Comparison of ENCODE assay signal across 8 mouse cellular contexts in genomic region chr7:16263015-16263787, GRCm38 (mm10). TPM values are rescaled to one million over a fixed set of nuclear protein-coding genes. Genes with fewer than 3 reads are reported as not detected.
DNase-seq lines count a peak whose midpoint lies in the region; ATAC-seq and TF ChIP-seq lines count a peak whose summit lies in the region.

No protein-coding gene starts in this region.

- 23% methylated on average over 8 of the region's 8 CpGs for WGBS in liver, embryonic 12.5 days (ENCODE audit: insufficient replicate concordance)
- WGBS in thymus, adult 2 months, result 14% methylated on average over 8 of the region's 8 CpGs

- no peak for TF ChIP-seq POLR2A in thymus, adult 2 months (IDR thresholded peaks at IDR 0.05; ENCODE audit: control insufficient read depth, extremely low read depth, insufficient read depth, low read length, poor library complexity)

- H3K4me2 ChIP-seq in liver, embryonic 12.5 days, result no peak overlapping the region

- no peak overlapping the region for H3K9ac ChIP-seq in liver, embryonic 12.5 days

- H3K27ac ChIP-seq in liver, embryonic 12.5 days, result no peak overlapping the region
- no peak overlapping the region for H3K27ac ChIP-seq in thymus, adult 2 months (ENCODE audit: control insufficient read depth, insufficient read depth, low read length)

- no peaks in the 10 kb centered on the region for H3K36me3 ChIP-seq in liver, embryonic 12.5 days
- H3K36me3 ChIP-seq in thymus, adult 2 months (ENCODE audit: control insufficient read depth, insufficient read depth, low read length), result no peaks in the 10 kb centered on the region

- peak; percentile 86 for DNase-seq in liver
- peak; percentile 85 for DNase-seq in adipocyte (ENCODE audit: low spot score)
- DNase-seq in embryo, embryonic 10 days (ENCODE audit: low spot score), result peak; percentile 91
- DNase-seq in heart, postnatal 4 days, result peak; percentile 85
- DNase-seq in left cerebral cortex, postnatal 14 days (ENCODE audit: low spot score in 2 of 2), result peak; percentile 88 to 89
- peak; percentile 77 for DNase-seq in thymus, adult 2 months

- intact Hi-C loops in left cerebral cortex, postnatal 14 days (cut with DNase I), result loop anchor here (2.0 to 5.0 kb wide), 2 partner anchors 36 to 70 kb away; no protein-coding TSS in a partner anchor

- no peak overlapping the region for H3K4me3 ChIP-seq in liver, embryonic 12.5 days
- H3K4me3 ChIP-seq in thymus, adult 2 months (ENCODE audit: control insufficient read depth, insufficient read depth, low read length), result no peak overlapping the region

- 0 out of 2 replicates have a peak, but pooled peaks cover 4% of the 10 kb centered on the region for H3K4me1 ChIP-seq in liver, embryonic 12.5 days
- H3K4me1 ChIP-seq in thymus, adult 2 months (replicated peaks; ENCODE audit: control insufficient read depth, insufficient read depth, low read length), result no peaks in the 10 kb centered on the region

- ATAC-seq in liver, embryonic 12.5 days, result no peak
- 0 out of 2 replicates have a peak, but pooled peaks have one; percentile 44 for ATAC-seq in monocyte, adult 5-6 weeks (replicated peaks; ENCODE audit: insufficient number of reproducible peaks, low FRiP score, low TSS enrichment, poor library complexity, severe bottlenecking)

- no peak for TF ChIP-seq CTCF in thymus, adult 2 months (IDR thresholded peaks at IDR 0.05; ENCODE audit: borderline replicate concordance, control insufficient read depth, extremely low read depth, insufficient read depth, low read length, poor library complexity)

- 0 out of 2 replicates have a peak, but pooled peaks cover 7% of the 10 kb centered on the region for H3K27me3 ChIP-seq in liver, embryonic 12.5 days (replicated peaks)
- H3K27me3 ChIP-seq in thymus, adult 2 months (ENCODE audit: control insufficient read depth, insufficient read depth, low read length), result no peaks in the 10 kb centered on the region

- H3K9me3 ChIP-seq in liver, embryonic 12.5 days (replicated peaks), result no peaks in the 10 kb centered on the region

RNA-seq across cellular contexts. Expression of gene C5ar1, which starts 3.9 kb away (rescaled TPM):
- polyA plus RNA-seq in liver, embryonic 12.5 days (2016; fragmentation: Nextera tagmentation; extraction: Ambion mirVana), result 1.7 and 2.1 TPM in 2 replicates
- 1 to 10 TPM; 1.8 to 1.9 TPM for total RNA-seq in heart, postnatal 4 days (2021)
- 1 to 10 TPM in 1 of 2 experiments, under 1 TPM in 1; 0.70 to 1.7 TPM for total RNA-seq in left cerebral cortex, postnatal 14 days (2021)
- total RNA-seq in monocyte, adult 5-6 weeks (2017), result 11.2 to 17.0 TPM (median 13.7 TPM) in 3 replicates
- polyA plus RNA-seq in thymus, adult 2 months (2012; rRNA removed), result 3.2 and 4.1 TPM in 2 replicates

RNA-seq across cellular contexts. Expression of gene Inafm1, which starts 10.2 kb away (rescaled TPM):
- polyA plus RNA-seq in liver, embryonic 12.5 days (2016; fragmentation: Nextera tagmentation; extraction: Ambion mirVana), result 8.6 and 8.8 TPM in 2 replicates
- 10 to 100 TPM; 12.5 to 13.6 TPM for total RNA-seq in heart, postnatal 4 days (2021)
- total RNA-seq in left cerebral cortex, postnatal 14 days (2021), result 10 to 100 TPM; 30.3 to 30.8 TPM
- 9.4 to 16.4 TPM (median 12.3 TPM) in 3 replicates for total RNA-seq in monocyte, adult 5-6 weeks (2017)
- 44.7 and 62.2 TPM in 2 replicates for polyA plus RNA-seq in thymus, adult 2 months (2012; rRNA removed)

RNA-seq across cellular contexts. Expression of gene C5ar2, which starts 19.2 kb away (rescaled TPM):
- 1.6 and 1.7 TPM in 2 replicates for polyA plus RNA-seq in liver, embryonic 12.5 days (2016; fragmentation: Nextera tagmentation; extraction: Ambion mirVana)
- under 1 TPM; 0.45 to 0.50 TPM for total RNA-seq in heart, postnatal 4 days (2021)
- under 1 TPM; 0.51 to 0.59 TPM for total RNA-seq in left cerebral cortex, postnatal 14 days (2021)
- 2.9 to 8.0 TPM (median 7.0 TPM) in 3 replicates for total RNA-seq in monocyte, adult 5-6 weeks (2017)
- 0.26 and 0.46 TPM in 2 replicates for polyA plus RNA-seq in thymus, adult 2 months (2012; rRNA removed)

RNA-seq across cellular contexts. Expression of gene Ccdc9, which starts 23.4 kb away (rescaled TPM):
- 29.7 and 30.0 TPM in 2 replicates for polyA plus RNA-seq in liver, embryonic 12.5 days (2016; fragmentation: Nextera tagmentation; extraction: Ambion mirVana)
- 10 to 100 TPM; 39.4 to 43.1 TPM for total RNA-seq in heart, postnatal 4 days (2021)
- 10 to 100 TPM; 85.2 to 87.3 TPM for total RNA-seq in left cerebral cortex, postnatal 14 days (2021)
- total RNA-seq in monocyte, adult 5-6 weeks (2017), result 231 to 284 TPM (median 256 TPM) in 3 replicates
- 39.4 and 43.0 TPM in 2 replicates for polyA plus RNA-seq in thymus, adult 2 months (2012; rRNA removed)

RNA-seq across cellular contexts. Expression of gene Dhx34, which starts 41.4 kb away (rescaled TPM):
- polyA plus RNA-seq in liver, embryonic 12.5 days (2016; fragmentation: Nextera tagmentation; extraction: Ambion mirVana), result 9.5 and 9.6 TPM in 2 replicates
- 10 to 100 TPM in 1 of 2 experiments, 1 to 10 TPM in 1; 9.5 to 11.0 TPM for total RNA-seq in heart, postnatal 4 days (2021)
- total RNA-seq in left cerebral cortex, postnatal 14 days (2021), result 10 to 100 TPM; 10.7 to 11.2 TPM
- total RNA-seq in monocyte, adult 5-6 weeks (2017), result 7.7 to 12.4 TPM (median 10.4 TPM) in 3 replicates
- polyA plus RNA-seq in thymus, adult 2 months (2012; rRNA removed), result 72.3 and 86.9 TPM in 2 replicates
